Mouse (Mus musculus) T-helper 17 cell (primary cell): ENCODE results near the gene Ric8b.

Experiments used
- in situ Hi-C, 2 experiments: fragments of 300-600 bp; cut with MboI, MseI; formaldehyde crosslinking; loops; 1 replicate in 1 of 2; 2 replicates in 1 of 2; pipeline ENCODE4 v1.15.1; 2025; ENCODE audit warnings: high pct_unique_total_duplicates in 2 of 2

Ric8b gene

GRCm38 (mm10) chr10:85006573-85007310 lies 89.3 kb downstream of the Ric8b start:
- in situ Hi-C loops = no loop called here

- in situ Hi-C loops = no loop called here
These were observed 90.7 kb downstream of the Ric8b start for GRCm38 (mm10) chr10:85007861-85008840.

- in situ Hi-C loops = no loop called here
These were observed 93.7 kb downstream of the Ric8b start for GRCm38 (mm10) chr10:85011066-85011465.

- in situ Hi-C loops = no loop called here
These were observed 96.0 kb downstream of the Ric8b start for GRCm38 (mm10) chr10:85013464-85013863.

- in situ Hi-C loops = no loop called here
These were observed 96.6 kb downstream of the Ric8b start for GRCm38 (mm10) chr10:85013924-85014428.

- in situ Hi-C loops = no loop called here
These were observed 97.1 kb downstream of the Ric8b start for GRCm38 (mm10) chr10:85014456-85014976.

- in situ Hi-C loops = no loop called here
These were observed 105.4 kb downstream of the Ric8b start for GRCm38 (mm10) chr10:85022647-85023312.

- in situ Hi-C loops = no loop called here
These were observed 105.9 kb downstream of the Ric8b start for GRCm38 (mm10) chr10:85023313-85023666.

- in situ Hi-C loops = no loop called here
These were observed 108.5 kb downstream of the Ric8b start for GRCm38 (mm10) chr10:85025799-85026424.

GRCm38 (mm10) chr10:85027619-85028175 lies 110.3 kb downstream of the Ric8b start:
- in situ Hi-C loops = no loop called here

- in situ Hi-C loops = no loop called here
These were observed 117.8 kb downstream of the Ric8b start for GRCm38 (mm10) chr10:85035131-85035725.

- in situ Hi-C loops = no loop called here
These were observed 120.7 kb downstream of the Ric8b start for GRCm38 (mm10) chr10:85038147-85038546.

GRCm38 (mm10) chr10:85038852-85039251 lies 121.4 kb downstream of the Ric8b start:
- in situ Hi-C loops = no loop called here

- in situ Hi-C loops = no loop called here
These were observed 126.8 kb downstream of the Ric8b start for GRCm38 (mm10) chr10:85044191-85044711.

- in situ Hi-C loops = no loop called here
These were observed 127.6 kb downstream of the Ric8b start for GRCm38 (mm10) chr10:85044732-85045720.

GRCm38 (mm10) chr10:85046585-85046984 lies 129.2 kb downstream of the Ric8b start:
- in situ Hi-C loops = no loop called here

GRCm38 (mm10) chr10:85048008-85048407 lies 130.6 kb downstream of the Ric8b start:
- in situ Hi-C loops = no loop called here

GRCm38 (mm10) chr10:85050668-85051208 lies 133.3 kb downstream of the Ric8b start:
- in situ Hi-C loops = no loop called here

- in situ Hi-C loops = no loop called here
These were observed 135.0 kb downstream of the Ric8b start for GRCm38 (mm10) chr10:85052451-85052850.
